Mouse (Mus musculus): ENCODE data around the gene Itgb3bp. TPM values are rescaled to one million over a fixed set of nuclear protein-coding genes. Genes with fewer than 3 reads are reported as not detected.
A peak's percentile ranks its signal among the peaks of the same experiment; 100 is the strongest.

Itgb3bp gene
- total RNA-seq, 2 experiments from 2014 or later = 4.5 to 6.4 TPM

DNA sequence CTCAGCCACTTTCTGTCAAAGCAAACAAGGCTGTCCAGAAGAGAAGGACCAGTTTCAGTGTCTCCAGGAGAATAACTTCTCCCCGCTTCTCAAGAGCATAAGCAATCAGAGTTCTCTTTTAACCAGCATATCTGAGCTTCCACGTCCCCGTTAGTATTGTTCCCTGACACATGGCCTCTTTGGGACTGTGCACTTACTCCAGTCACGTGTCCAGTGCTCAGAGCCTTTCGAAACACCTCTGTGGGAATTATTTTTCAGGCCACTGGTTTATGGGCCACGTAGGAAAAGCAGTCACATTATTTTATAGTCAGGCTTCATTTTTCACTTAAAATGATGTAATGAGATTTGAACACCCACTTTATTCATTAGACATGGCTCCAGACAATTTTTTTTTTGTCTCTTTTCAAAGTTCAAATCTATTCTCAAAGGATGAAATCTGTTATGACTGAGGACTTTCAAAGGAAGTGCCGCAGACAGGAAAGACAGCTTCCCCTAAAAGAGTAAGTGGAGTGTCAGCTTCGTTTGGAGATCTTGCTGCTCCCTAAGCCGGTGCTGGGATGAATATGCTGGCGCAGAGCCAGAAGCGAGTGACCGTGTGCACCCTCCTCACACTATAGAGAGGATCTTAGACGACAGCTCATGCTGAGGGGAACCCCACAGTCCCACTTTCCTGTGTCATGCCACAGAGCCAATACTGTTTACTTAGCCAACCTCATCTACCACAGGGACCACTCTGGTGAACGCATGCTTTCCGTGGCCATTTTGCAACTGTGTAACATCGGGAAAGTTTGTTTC, 10.3 kb upstream of the Itgb3bp start:
- DNase-seq = no peak
- intact Hi-C loops (cut with DNase I) = loop anchor here (5.0 to 10.0 kb wide), 2 partner anchors 155 to 467 kb away; partner anchors contain the start of gene Ror1

DNA sequence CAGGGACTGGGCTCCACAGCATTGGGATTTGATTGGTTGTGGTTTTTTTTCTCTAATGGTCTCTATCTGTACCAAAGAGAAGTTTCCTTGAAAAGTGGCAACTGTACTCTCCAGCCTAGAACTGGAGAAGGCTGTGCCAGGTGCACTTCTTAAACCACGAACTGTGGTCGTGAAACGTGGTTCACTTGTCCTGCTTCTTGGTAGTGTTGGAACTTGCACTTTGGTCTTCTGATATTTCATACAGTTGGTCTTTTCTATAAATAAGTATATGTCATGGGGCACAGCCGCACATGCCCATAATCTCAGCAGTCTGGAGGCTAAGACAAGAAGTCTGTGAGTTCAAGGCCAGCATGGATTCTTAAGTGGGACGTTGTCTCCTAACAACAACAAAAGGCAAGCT, 6.7 kb upstream of the Itgb3bp start:
- intact Hi-C loops (cut with DNase I) = no loop called here
- DNase-seq = no peak

GRCm38 (mm10) chr4:99934859-99935258, 5.2 kb upstream of the Itgb3bp start:
- intact Hi-C loops (cut with DNase I) = no loop called here
- no peak for DNase-seq

- peak; percentile 17 to 32 for DNase-seq
- intact Hi-C loops (cut with DNase I) = no loop called here
Measured at GRCm38 (mm10) chr4:99931807-99932206, 2.2 kb upstream of the Itgb3bp start.

GRCm38 (mm10) chr4:99931240-99931580, 1.6 kb upstream of the Itgb3bp start:
- intact Hi-C loops (cut with DNase I) = no loop called here
- DNase-seq = no peak

DNA sequence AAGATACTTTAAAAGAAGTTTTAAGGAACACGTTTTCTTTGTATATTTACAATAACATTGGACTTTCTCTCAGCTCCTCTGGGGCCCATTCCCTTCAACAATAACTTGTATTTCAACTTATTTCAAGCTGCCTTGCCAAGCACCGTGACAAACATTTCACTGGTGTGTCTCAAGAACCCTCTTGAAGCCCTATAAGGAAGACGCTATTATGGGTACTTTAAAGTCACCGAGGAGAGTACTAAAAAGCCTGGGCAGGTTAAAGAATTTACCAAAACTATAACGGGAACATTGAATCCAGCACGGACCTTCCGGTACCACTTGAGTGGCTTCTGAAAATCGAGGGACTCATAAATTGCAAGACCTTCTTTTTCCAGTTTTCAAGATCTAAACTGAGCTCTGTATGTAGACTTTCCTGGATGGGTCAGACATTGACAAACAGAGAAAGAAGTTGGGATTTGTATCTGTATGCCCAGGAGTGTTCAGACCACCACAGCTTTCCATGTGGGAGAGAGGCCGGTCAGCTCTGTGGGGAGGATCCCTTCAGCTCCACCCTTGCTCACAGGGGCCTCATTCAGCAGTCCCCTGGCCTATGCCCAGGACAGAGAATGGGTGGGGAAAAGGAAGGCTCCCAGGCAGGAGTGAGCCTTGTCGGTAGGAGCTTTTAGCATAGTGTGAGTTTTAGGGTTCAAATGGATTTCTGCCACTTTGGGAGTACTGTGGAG, 1.1 kb upstream of the Itgb3bp start:
- peak; percentile 33 to 47 for DNase-seq
- intact Hi-C loops (cut with DNase I) = no loop called here

DNA sequence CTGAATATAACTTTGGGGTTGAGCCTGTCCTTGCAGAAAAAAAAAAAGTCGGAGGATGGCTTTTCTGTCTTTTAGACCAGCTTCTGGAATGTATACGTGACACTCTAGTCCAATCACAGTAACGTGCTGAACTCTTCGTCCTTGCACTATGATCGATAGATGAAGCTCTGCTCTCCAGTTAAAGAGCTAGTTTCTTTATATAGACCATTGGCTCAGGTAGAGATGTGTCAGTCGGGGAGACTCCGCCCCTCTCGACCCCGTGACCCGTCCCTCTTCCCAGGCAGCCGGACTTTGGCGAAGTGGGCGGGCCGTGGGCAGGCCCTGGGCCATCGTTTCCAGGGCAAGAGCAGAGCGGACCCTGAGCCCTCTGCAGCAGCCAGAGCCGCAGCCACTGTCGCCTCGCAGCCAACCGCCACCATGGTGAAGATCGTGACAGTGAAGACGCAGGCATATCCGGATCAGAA, 432 bp downstream of the Itgb3bp start, which contains the start of gene Pgm1:
Gene Pgm1 (plus strand): TSS at position 266 of the 464 bp plus-strand sequence.
- DNase-seq = peak; percentile 85 to 88
- intact Hi-C loops (cut with DNase I) = no loop called here

DNA sequence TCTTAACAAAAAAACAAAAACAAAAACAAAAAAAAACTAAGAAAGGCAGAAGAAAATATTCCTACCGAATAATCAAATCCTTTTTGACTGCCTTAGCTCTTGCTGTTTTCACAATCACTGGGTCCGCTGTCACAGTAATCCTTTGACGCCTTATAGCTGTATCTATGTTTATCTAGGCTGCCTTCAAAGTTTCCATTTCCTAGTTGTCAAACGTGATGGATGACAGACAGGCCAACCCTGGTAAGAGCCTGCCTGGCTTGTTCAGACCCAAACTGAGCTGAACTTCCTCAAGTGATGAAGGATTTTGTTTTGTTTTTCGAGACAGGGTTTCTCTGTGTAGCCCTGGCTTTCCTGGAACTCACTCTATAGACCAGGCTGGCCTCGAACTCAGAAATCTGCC, 1.1 kb downstream of the Itgb3bp start:
- DNase-seq = no peak
- intact Hi-C loops (cut with DNase I) = no loop called here

GRCm38 (mm10) chr4:99926380-99926779, 3.2 kb downstream of the Itgb3bp start:
- no peak for DNase-seq
- intact Hi-C loops (cut with DNase I) = no loop called here

DNA sequence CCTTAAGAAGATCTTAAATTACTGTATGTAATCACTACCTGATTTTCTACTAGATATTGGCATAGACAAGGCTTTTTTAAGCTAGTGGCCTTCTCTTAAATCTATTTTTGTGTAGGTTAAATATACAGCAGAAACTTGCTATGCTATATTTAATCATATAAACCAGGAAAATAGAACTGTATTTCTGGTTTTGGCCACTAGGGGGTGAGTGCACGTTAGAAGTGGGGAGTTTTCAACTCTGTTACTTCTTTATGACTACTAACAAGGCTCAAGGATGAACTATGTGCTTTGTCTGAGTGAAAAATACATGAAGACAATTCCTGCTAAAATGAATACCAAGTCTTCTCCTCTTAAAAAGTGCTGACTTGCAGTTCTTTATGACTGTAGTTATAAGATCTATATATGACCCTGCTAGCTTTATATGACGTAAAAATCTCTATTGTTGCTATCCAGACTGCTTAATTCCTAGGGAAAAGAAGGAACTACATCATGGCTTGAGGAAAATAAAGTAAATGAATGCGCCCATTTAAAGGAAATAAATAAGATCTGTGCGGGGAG, 15.6 kb downstream of the Itgb3bp start:
- intact Hi-C loops (cut with DNase I) = no loop called here
- no peak for DNase-seq

DNA sequence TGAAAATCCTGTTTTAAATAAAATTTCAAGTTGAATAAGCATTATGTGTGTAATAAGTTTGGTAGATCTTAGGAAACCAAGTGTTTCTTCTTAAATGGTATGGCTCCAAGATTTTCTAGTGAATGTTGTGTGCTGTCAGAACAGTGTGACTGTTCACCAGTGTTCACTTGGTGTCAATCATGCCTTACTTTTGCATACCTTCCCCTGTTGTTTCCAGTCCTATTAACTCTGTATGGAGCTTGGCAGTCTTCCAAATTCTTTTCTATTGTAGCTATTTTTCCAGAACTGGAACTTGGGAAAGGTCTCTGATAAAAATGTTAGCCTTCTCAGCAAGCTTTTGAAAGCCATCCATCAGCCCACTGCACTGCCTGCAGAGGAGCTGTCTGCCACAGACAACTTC, 47.2 kb downstream of the Itgb3bp start:
- no peak for DNase-seq
- intact Hi-C loops (cut with DNase I) = no loop called here

- DNase-seq = peak in 1 of 2 experiments; percentile 28
- intact Hi-C loops (cut with DNase I) = no loop called here
Measured at GRCm38 (mm10) chr4:99881882-99882281, 47.7 kb downstream of the Itgb3bp start.

GRCm38 (mm10) chr4:99829094-99830073, 100.2 kb downstream of the Itgb3bp start, which contains the start of gene Efcab7:
Gene Efcab7, plus strand, starts transcription at chr4:99829198.
- intact Hi-C loops (cut with DNase I) = no loop called here
- DNase-seq = peak; percentile 79 to 85

GRCm38 (mm10) chr4:99828739-99829093, 100.9 kb downstream of the Itgb3bp start:
- intact Hi-C loops (cut with DNase I) = no loop called here
- DNase-seq = no peak

DNA sequence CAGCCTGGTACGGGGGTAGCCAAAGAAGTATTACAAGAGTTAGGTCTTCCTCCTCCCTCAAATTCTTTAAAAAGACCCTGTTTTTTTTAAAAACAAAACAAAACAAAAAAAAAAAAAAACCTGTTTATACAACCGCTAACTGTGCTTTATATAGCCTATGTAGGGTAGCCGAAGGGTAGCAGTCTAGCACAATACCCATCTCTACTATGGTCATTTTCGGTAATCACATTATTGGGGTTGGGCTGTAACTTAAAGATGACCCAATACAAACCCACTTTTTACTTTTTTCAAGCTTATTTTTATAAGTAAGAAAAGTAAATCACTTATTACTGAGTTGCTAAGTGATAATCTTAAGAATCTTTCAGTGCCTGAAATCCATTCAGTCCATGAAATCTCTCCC, 101.3 kb downstream of the Itgb3bp start:
- intact Hi-C loops (cut with DNase I) = no loop called here
- DNase-seq = no peak

DNA sequence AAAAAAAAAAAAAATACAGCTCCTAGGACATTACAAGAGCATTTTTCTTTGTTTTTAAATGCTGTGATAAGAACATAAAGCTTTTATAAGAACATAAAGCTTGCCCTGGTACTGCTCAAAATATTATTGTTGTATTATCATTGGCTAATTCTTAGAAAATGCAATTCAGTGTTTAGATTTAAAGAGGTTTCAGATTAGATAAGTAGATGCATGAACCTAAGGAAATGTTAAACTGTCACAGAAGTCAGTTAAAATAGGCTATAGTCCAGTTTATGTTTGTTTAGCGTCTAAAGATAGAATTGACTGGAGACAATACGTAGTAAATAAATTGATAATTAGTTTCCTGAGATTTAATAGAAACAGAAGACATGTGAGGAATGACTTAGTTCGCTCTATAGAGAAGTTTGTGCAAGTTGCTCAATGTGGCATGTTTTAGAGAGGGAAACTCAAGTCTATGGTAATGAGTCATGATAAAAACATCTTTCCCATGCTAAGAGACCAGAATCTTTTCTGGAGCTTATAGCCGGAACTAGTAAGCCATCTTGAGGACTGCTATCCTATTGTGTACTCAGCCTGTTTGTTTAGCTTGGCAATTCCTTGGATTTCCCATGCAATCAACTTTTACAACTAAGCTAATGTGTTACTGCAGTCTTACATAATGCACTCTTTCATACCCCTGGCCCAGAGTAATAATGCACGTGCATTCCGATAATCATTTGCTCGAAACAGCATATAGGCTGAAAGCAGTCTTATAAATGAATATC, 112.7 kb downstream of the Itgb3bp start:
- DNase-seq = no peak

DNA sequence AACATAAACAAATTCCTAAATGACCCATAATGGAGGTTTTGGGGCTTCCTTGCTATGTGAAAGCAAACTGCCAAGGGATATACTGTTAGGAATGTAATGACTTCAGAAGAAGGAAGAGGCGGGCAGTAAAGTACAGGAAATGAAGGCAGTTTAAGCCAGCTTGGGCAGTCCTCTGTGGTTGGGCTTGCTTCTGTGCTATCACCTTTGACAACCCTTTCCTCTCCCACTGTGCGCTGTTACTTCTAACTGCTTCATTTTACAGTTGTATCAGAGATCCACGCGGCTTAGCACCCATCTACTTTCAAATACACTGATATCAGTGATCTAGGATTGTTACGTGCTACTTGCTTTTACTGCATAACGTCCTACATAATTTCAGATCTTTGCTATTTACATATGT, 137.2 kb downstream of the Itgb3bp start:
- DNase-seq = no peak
- intact Hi-C loops (cut with DNase I) = no loop called here

More for the DNA sequence above, 112.7 kb downstream of the Itgb3bp start:
- intact Hi-C loops (cut with DNase I) = no loop called here

GRCm38 (mm10) chr4:99773041-99773440, 156.6 kb downstream of the Itgb3bp start:
- peak in 1 of 2 experiments; percentile 5 for DNase-seq

DNA sequence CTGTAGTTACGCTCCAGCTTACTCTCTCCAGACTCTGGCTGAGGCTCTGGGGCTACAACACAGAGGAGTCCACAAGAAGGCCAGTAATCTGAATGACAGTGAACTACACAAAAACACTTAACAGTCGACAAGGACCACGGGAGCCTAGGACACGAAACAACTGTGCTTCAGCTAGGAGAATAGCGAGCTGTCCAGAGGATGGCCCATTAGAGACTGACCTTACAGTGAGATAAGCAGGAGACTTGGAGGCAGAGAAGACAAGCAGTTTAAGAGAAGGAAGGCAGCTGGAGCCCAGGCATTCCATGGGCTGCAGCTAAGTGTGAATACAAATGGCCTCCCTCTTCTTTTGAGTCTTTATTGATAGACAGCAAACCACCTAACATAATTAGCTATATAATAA, 159.1 kb downstream of the Itgb3bp start:
- intact Hi-C loops (cut with DNase I) = no loop called here
- peak in 1 of 2 experiments; percentile 21 for DNase-seq

More at GRCm38 (mm10) chr4:99773041-99773440, 156.6 kb downstream of the Itgb3bp start:
- intact Hi-C loops (cut with DNase I) = no loop called here
